Mouse (Mus musculus) forebrain, embryonic 12.5 days (tissue): ENCODE data around the gene Nsf. TPM values are rescaled to one million over a fixed set of nuclear protein-coding genes. Genes with fewer than 3 reads are reported as not detected.
A peak's percentile ranks its signal among the peaks of the same experiment; 100 is the strongest.

Experiments used
- ATAC-seq: fragments of 200-750 bp; cut with Nextera tagmentation; 2 replicates; pipeline ENCODE4 v1.8.0; 2017; ENCODE audit warnings: moderate TSS enrichment; ENCODE audit not compliant: low FRiP score
- H3K27ac ChIP-seq: fragments of 300-500 bp; sonication (generic); 2 replicates; pipeline ENCODE4 v1.5.1; 2016; ENCODE audit warnings: mild to moderate bottlenecking
- H3K27me3 ChIP-seq: fragments of 300-500 bp; sonication (generic); 2 replicates; pipeline ENCODE4 v1.6.1; 2016; ENCODE audit warnings: mild to moderate bottlenecking
- H3K36me3 ChIP-seq: fragments of 300-500 bp; sonication (generic); replicated peaks from 2 replicates; pipeline ENCODE4 v1.6.1; 2016; ENCODE audit warnings: mild to moderate bottlenecking
- H3K4me1 ChIP-seq: fragments of 300-500 bp; sonication (generic); 2 replicates; pipeline ENCODE4 v1.6.1; 2016
- H3K4me2 ChIP-seq: fragments of 300-500 bp; sonication (generic); 2 replicates; pipeline ENCODE4 v1.6.1; 2016; ENCODE audit warnings: mild to moderate bottlenecking, moderate library complexity
- H3K4me3 ChIP-seq: fragments of 300-500 bp; sonication (generic); replicated peaks from 2 replicates; pipeline ENCODE4 v1.5.1; 2016; ENCODE audit warnings: mild to moderate bottlenecking
- H3K9ac ChIP-seq: fragments of 300-500 bp; sonication (generic); 2 replicates; pipeline ENCODE4 v1.6.1; 2016; ENCODE audit warnings: mild to moderate bottlenecking
- H3K9me3 ChIP-seq: fragments of 300-500 bp; sonication (generic); 2 replicates; pipeline ENCODE4 v1.6.1; 2016
- WGBS: fragments of 180-500 bp; shearing (Covaris S2); methylation state at CpG from one replicate; pipeline ENCODE4 v1.1.7; 2016; 5-methylcytosine and 5-hydroxymethylcytosine counted together
- polyA plus RNA-seq: library from polyadenylated mRNA; unstranded; fragments of >200 nt; fragmentation: Nextera tagmentation; extraction: Ambion mirVana; gene quantifications from 2 replicates; pipeline ENCODE4 v1.2.1, GENCODE M21; 2016

Gene Nsf
- polyA plus RNA-seq, 1 experiment from 2014 or later: 78.0 TPM

- no peak overlapping the region for H3K9ac ChIP-seq
- peaks cover 8% of the 10 kb centered on the region; the same call in 1 of the 2 replicates for H3K9me3 ChIP-seq
- no peak for ATAC-seq
- 80% methylated on average over 9 of the region's 9 CpGs for WGBS
- H3K27ac ChIP-seq: no peak overlapping the region
- H3K36me3 ChIP-seq: no peaks in the 10 kb centered on the region
- H3K4me3 ChIP-seq: no peak overlapping the region
- no peak overlapping the region for H3K4me2 ChIP-seq
- no peaks in the 10 kb centered on the region for H3K4me1 ChIP-seq
- H3K27me3 ChIP-seq: peaks cover 84% of the 10 kb centered on the region
Measured at GRCm38 (mm10) chr11:103801128-103801527, 152.7 kb downstream of the Nsf start.

- ATAC-seq: no peak
- Histone ChIP-seq H3K9me3 (no peaks in the 10 kb centered on the region), H3K27ac (no peak overlapping the region), H3K9ac (no peak overlapping the region), H3K27me3 (peaks cover 44% of the 10 kb centered on the region), H3K36me3 (no peaks in the 10 kb centered on the region), H3K4me3 (no peak overlapping the region), H3K4me2 (no peak overlapping the region), H3K4me1 (peaks cover 2% of the 10 kb centered on the region; the same call in 1 of the 2 replicates)
- 81% methylated on average over 5 of the region's 5 CpGs for WGBS
Measured at GRCm38 (mm10) chr11:103789951-103790350, 163.9 kb downstream of the Nsf start.

GRCm38 (mm10) chr11:103780152-103780551 is 173.7 kb downstream of the Nsf start:
- H3K36me3 ChIP-seq: no peaks in the 10 kb centered on the region
- no peak overlapping the region for H3K4me3 ChIP-seq
- WGBS: 75% methylated on average over 9 of the region's 9 CpGs
- H3K27me3 ChIP-seq: peaks cover 78% of the 10 kb centered on the region
- H3K9ac ChIP-seq: no peak overlapping the region
- H3K4me1 ChIP-seq: peaks cover 10% of the 10 kb centered on the region; the same call in 1 of the 2 replicates
- H3K4me2 ChIP-seq: no peak overlapping the region
- H3K9me3 ChIP-seq: no peaks in the 10 kb centered on the region
- H3K27ac ChIP-seq: no peak overlapping the region
- ATAC-seq: no peak

- H3K36me3 ChIP-seq: no peaks in the 10 kb centered on the region
- H3K27ac ChIP-seq: no peak overlapping the region
- ATAC-seq: no peak
- H3K9me3 ChIP-seq: no peaks in the 10 kb centered on the region
- H3K4me3 ChIP-seq: peak overlapping the region; percentile 41
- peaks cover 99% of the 10 kb centered on the region for H3K27me3 ChIP-seq
- H3K4me2 ChIP-seq: peak overlapping the region; percentile 67
- under 1% methylated on average over 19 of the region's 19 CpGs for WGBS
- peak overlapping the region; percentile 29; the same call in 1 of the 2 replicates for H3K9ac ChIP-seq
- H3K4me1 ChIP-seq: peaks cover 55% of the 10 kb centered on the region
Measured at GRCm38 (mm10) chr11:103774228-103774530, 179.7 kb downstream of the Nsf start.

DNA sequence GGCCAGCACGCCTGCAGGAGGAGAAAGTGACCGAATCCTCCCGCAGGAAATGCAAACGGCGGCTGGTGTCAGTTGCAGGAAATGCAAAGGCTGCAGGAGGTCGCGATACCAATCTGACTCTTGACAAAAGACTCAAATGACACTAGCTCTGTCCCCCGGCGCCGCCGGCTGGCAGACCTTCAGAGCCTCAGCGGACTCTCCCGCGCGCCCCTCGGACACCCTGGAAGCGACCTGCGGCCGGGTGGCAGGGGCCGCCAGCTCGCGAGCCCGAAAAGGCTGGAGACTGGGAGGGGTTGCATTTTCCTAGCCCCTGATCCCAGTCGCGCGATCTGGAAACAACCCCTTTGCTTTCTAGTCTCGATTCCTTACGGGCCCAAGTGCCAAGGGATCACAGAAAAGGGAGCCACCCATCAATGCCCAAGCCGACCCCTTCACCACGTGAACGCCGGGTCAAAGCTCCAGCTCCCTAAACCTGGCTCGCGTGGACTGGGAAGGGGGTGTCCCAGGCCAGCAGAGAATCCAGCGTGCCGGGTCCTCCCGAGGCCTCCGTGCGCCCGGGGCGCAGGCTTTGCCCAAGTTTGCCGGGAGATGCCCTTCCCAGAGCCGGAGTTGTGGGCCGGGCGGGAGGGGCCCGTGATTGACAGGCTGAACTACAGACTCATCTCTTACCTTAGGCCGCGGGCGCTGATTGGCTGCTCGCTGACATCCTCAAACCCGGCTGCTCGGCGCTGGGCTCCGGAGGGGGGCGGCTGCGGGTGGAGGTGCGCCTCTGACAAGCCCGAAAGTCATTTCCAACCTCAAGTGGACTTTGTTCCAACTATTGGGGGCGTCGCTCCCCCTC is 180.2 kb downstream of the Nsf start, which contains the start of gene Wnt3:
Wnt3 (plus strand) TSS at position 764 of the 841 bp plus-strand sequence.
- H3K27me3 ChIP-seq: peaks cover 100% of the 10 kb centered on the region
- H3K4me3 ChIP-seq: peak within 1 kb of the TSS; percentile 41
- peaks cover 55% of the 10 kb centered on the region for H3K4me1 ChIP-seq
- H3K9me3 ChIP-seq: no peaks in the 10 kb centered on the region
- H3K9ac ChIP-seq: peak within 1 kb of the TSS; percentile 29
- H3K4me2 ChIP-seq: peak within 1 kb of the TSS; percentile 67
- no peak for ATAC-seq
- WGBS: under 1% methylated on average over 60 of the region's 60 CpGs
- H3K36me3 ChIP-seq: no peaks in the 10 kb centered on the region
- no peak within 1 kb of the TSS for H3K27ac ChIP-seq

DNA sequence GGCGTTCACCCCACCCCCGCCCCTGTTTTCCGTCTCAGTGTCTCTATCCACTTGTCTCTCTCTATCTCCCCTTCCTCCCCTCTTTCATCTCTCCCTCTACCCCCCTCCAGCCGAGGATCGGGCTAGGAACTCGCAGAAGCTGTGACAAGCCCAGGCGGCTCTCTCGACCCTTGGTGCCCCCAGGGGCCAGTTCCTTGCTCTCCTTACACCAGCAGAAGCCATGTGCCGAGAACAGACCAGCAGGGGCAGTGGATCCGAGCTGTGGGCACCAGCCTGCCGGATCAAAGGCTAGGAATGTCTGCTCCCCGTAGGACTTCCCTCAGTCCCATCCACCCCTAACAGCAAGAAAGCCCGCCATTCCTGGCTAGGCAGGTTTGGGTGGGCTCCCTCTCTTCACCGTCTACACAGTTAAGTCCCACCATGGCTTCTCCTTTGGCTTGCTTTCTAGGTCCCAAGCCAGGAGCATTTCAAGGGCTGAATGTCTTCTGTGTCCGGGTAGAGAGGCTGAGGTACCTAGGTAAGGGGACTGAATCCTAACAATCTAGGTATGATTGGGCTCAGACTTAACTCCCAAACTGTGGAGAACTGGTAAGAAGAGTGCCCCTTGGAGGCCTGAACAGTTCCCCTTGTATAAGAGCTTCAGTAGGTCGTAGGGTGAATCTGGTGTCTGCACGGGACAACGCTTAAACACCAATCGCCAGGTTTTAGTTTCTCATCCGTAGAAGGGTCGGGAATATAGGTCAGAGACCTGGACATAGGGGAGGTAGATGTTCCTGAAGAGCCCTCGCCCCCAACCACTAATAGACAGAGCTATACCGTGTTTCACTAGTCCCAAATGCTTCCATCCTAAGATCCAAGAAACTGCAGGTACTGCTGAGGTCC is 181.1 kb downstream of the Nsf start:
- peaks cover 52% of the 10 kb centered on the region for H3K4me1 ChIP-seq

More for the DNA sequence above, 181.1 kb downstream of the Nsf start:
- WGBS: 1% methylated on average over 23 of the region's 23 CpGs
- no peaks in the 10 kb centered on the region for H3K36me3 ChIP-seq
- peak overlapping the region; percentile 29; the same call in 1 of the 2 replicates for H3K9ac ChIP-seq
- no peak for ATAC-seq
- H3K27ac ChIP-seq: 0 out of 2 replicates have a peak overlapping the region, but pooled peaks have one; percentile 31
- peak overlapping the region; percentile 41 for H3K4me3 ChIP-seq
- H3K9me3 ChIP-seq: no peaks in the 10 kb centered on the region
- H3K27me3 ChIP-seq: peaks cover 100% of the 10 kb centered on the region
- peak overlapping the region; percentile 67 for H3K4me2 ChIP-seq

Other genes starting within 250 kb of the Nsf start
- gene Wnt9b, start 204.2 kb downstream of the Nsf start, polyA plus RNA-seq: 0.40 and 0.69 TPM in 2 replicates
- gene Wnt3, start 179.9 kb downstream of the Nsf start, polyA plus RNA-seq: 6.6 TPM in 2 replicates
- gene Arf2, start 12.7 kb upstream of the Nsf start, polyA plus RNA-seq: 134 and 141 TPM in 2 replicates
- 0.56 TPM in 2 replicates for gene Crhr1, start 178.8 kb upstream of the Nsf start, polyA plus RNA-seq
- gene Sppl2c, start 232.3 kb upstream of the Nsf start, polyA plus RNA-seq: not detected in 2 replicates